Mouse (Mus musculus) heart, adult 2 months (tissue): ENCODE data around the gene Srgap3. TPM values are rescaled to one million over a fixed set of nuclear protein-coding genes. Genes with fewer than 3 reads are reported as not detected.

Experiments
- DNase-seq, 2 experiments: peaks; one replicate each; pipeline ENCODE4 v3.0.0; 2021
- H3K27ac ChIP-seq: fragments of 200-600 bp; 2 replicates; pipeline ENCODE4 v1.8.1; 2022
- H3K27me3 ChIP-seq: fragments of 200-500 bp; 2 replicates; pipeline ENCODE4 v1.6.1; 2012; ENCODE audit warnings: mild to moderate bottlenecking, low read length, inconsistent platforms, mixed read lengths; ENCODE audit not compliant: control insufficient read depth, insufficient read depth
- H3K36me3 ChIP-seq: fragments of 200-500 bp; 2 replicates; pipeline ENCODE4 v1.6.1; 2012; ENCODE audit warnings: low read length, inconsistent platforms; ENCODE audit not compliant: control insufficient read depth, insufficient read depth
- H3K4me1 ChIP-seq: fragments of 200-500 bp; 2 replicates; pipeline ENCODE4 v1.6.1; 2011; ENCODE audit warnings: low read length; ENCODE audit not compliant: control insufficient read depth, insufficient read depth
- H3K4me3 ChIP-seq: fragments of 200-600 bp; 2 replicates; pipeline ENCODE4 v1.8.1; 2022
- H3K79me2 ChIP-seq: fragments of 200-500 bp; replicated peaks from 2 replicates; pipeline ENCODE4 v1.6.1; 2012; ENCODE audit warnings: mild to moderate bottlenecking, inconsistent platforms, low read length, moderate library complexity, mixed read lengths; ENCODE audit not compliant: control insufficient read depth, insufficient read depth
- H3K9ac ChIP-seq: fragments of 200-500 bp; 2 replicates; pipeline ENCODE4 v1.6.1; 2012; ENCODE audit warnings: low read depth, mild to moderate bottlenecking, control low read depth, inconsistent platforms, low read length, mixed read lengths
- CTCF ChIP-seq: fragments of 200-600 bp; IDR thresholded peaks from 2 replicates; pipeline ENCODE4 v1.8.1; 2022; ENCODE audit warnings: antibody characterized with exemption, mild to moderate bottlenecking, moderate library complexity
- EP300 ChIP-seq: fragments of 200-500 bp; IDR thresholded peaks from 2 replicates; pipeline ENCODE4 v1.6.1; 2011; ENCODE audit warnings: low read depth, low read length, control low read depth; ENCODE audit not compliant: insufficient read depth
- POLR2A ChIP-seq: fragments of 200-500 bp; IDR thresholded peaks from 2 replicates; pipeline ENCODE4 v1.6.1; 2011; ENCODE audit warnings: mild to moderate bottlenecking, low read depth, low read length, control low read depth; ENCODE audit not compliant: insufficient read depth
- WGBS: fragments of 180-500 bp; shearing (Covaris S2); methylation state at CpG from one replicate; pipeline ENCODE4 v1.1.7; 2018; 5-methylcytosine and 5-hydroxymethylcytosine counted together
- intact Hi-C: fragments of 180-260 bp; cut with DNase I; formaldehyde crosslinking; loops from one replicate; pipeline ENCODE4 v1.15.1; 2025
- polyA plus RNA-seq: library from polyadenylated mRNA; depleted of rRNA; stranded (reverse); fragments of >200 nt; gene quantifications from 2 replicates; pipeline ENCODE4 v1.2.3, GENCODE M21; 2012
- total RNA-seq, 2 experiments: library from RNA; stranded (reverse); gene quantifications; 2 replicates each; pipeline ENCODE4 v1.2.3; 2021

Gene Srgap3
- total and polyA plus RNA-seq, 3 experiments = 0.42 to 1.4 (median 0.61) TPM

DNA sequence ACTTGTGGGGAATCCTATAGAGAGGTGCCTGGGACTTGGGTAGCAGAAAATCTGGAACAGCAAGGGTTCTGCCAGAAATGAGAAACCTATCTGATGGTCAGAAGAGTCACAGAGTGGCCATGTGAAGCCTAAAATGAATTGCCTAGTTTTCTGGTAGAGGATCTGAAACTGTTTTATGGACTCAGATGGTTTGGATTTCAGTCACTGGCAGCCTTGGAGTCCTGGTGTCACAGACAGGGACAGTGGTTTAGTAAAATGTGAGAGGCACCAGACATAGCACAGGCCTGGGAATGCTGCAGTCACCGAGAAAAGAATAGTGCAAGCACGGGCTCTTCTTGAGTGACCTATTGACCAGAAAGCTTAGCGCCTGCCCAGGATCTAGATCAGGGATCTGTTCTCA is 207.4 kb downstream of the Srgap3 start:
- intact Hi-C loops = no loop called here
- no peak for DNase-seq
- Histone ChIP-seq H3K27ac (no peak overlapping the region), H3K27me3 (no peaks in the 10 kb centered on the region), H3K36me3 (no peaks in the 10 kb centered on the region), H3K9ac (no peak overlapping the region), H3K4me1 (no peaks in the 10 kb centered on the region), H3K4me3 (no peak overlapping the region), H3K79me2 (no peaks in the 10 kb centered on the region)
- 86% methylated on average over 3 of the region's 3 CpGs for WGBS
- no peak for TF ChIP-seq CTCF
- no peak for TF ChIP-seq POLR2A
- no peak for TF ChIP-seq EP300

DNA sequence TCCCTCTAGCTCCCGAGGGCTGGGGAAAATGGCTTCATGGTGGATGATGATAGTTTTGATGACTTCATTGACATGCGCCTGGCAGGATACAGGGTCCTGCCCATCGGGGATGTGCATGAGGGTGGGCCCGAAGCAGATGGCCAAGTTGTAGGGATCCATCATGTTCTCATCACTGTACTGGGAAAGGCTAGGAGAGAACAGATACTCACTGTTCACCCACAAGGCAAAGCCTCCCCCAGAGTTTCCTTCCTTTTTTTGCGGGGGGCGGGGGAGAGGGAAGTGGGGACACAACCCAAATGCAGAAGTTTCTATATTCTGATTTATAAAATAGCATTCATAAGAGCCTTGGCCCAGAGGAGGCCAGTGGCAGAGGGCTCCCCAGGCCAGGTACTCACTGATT is 208.1 kb downstream of the Srgap3 start:
- intact Hi-C loops = no loop called here
- Histone ChIP-seq H3K27ac (no peak overlapping the region), H3K9ac (no peak overlapping the region), H3K27me3 (no peaks in the 10 kb centered on the region), H3K79me2 (no peaks in the 10 kb centered on the region), H3K36me3 (no peaks in the 10 kb centered on the region), H3K4me1 (no peaks in the 10 kb centered on the region), H3K4me3 (no peak overlapping the region)
- peak; percentile 16 to 25 for DNase-seq
- WGBS = 77% methylated on average over 6 of the region's 6 CpGs
- TF ChIP-seq CTCF (no peak), POLR2A (no peak), EP300 (no peak)

- H3K9ac ChIP-seq = no peak overlapping the region
- WGBS = 90% methylated on average over 3 of the region's 3 CpGs
- no peaks in the 10 kb centered on the region for H3K27me3 ChIP-seq
- no peaks in the 10 kb centered on the region for H3K79me2 ChIP-seq
- H3K4me3 ChIP-seq = no peak overlapping the region
- no peaks in the 10 kb centered on the region for H3K4me1 ChIP-seq
- intact Hi-C loops = no loop called here
- DNase-seq = no peak
- no peaks in the 10 kb centered on the region for H3K36me3 ChIP-seq
- TF ChIP-seq POLR2A (no peak), EP300 (no peak), CTCF (no peak)
- no peak overlapping the region for H3K27ac ChIP-seq
These were observed 210.6 kb downstream of the Srgap3 start for GRCm38 (mm10) chr6:112736471-112736870.

GRCm38 (mm10) chr6:112735054-112735453 is 212.0 kb downstream of the Srgap3 start:
- no peaks in the 10 kb centered on the region for H3K4me1 ChIP-seq
- no peak overlapping the region for H3K27ac ChIP-seq
- no peaks in the 10 kb centered on the region for H3K79me2 ChIP-seq
- H3K4me3 ChIP-seq = no peak overlapping the region
- H3K27me3 ChIP-seq = no peaks in the 10 kb centered on the region
- no peaks in the 10 kb centered on the region for H3K36me3 ChIP-seq
- 80% methylated on average over 2 of the region's 2 CpGs for WGBS
- no peak for TF ChIP-seq POLR2A
- no peak for TF ChIP-seq EP300
- no peak for TF ChIP-seq CTCF
- no peak for DNase-seq
- intact Hi-C loops = no loop called here
- H3K9ac ChIP-seq = no peak overlapping the region

- TF ChIP-seq CTCF (no peak), EP300 (no peak), POLR2A (no peak)
- no peaks in the 10 kb centered on the region for H3K4me1 ChIP-seq
- no peak overlapping the region for H3K4me3 ChIP-seq
- no peaks in the 10 kb centered on the region for H3K27me3 ChIP-seq
- no peak overlapping the region for H3K9ac ChIP-seq
- H3K36me3 ChIP-seq = no peaks in the 10 kb centered on the region
- H3K27ac ChIP-seq = no peak overlapping the region
- WGBS = 73% methylated on average over 5 of the region's 5 CpGs
- no peaks in the 10 kb centered on the region for H3K79me2 ChIP-seq
- no peak for DNase-seq
- intact Hi-C loops = no loop called here
These were observed 213.1 kb downstream of the Srgap3 start for GRCm38 (mm10) chr6:112733942-112734341.

DNA sequence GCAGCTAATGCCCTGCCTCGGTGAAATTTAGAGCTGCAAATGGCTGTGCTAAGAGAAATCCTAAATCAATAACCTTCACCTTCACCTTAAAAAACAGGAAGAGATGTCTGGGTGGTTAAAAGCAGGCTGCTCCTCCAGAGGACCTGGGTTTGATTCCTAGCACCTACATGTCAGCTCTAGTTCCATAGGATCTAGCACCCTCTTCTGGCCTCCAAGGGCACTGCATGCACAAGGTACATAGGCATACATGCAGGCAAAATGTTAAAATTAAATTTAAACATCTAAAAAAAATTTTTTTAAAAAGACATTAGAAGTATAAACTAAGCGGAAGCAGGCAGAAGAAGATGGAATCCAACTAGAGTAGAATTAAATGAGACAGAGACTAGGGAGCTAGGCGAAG is 214.6 kb downstream of the Srgap3 start:
- H3K9ac ChIP-seq = no peak overlapping the region
- H3K4me3 ChIP-seq = no peak overlapping the region
- intact Hi-C loops = no loop called here
- 97% methylated on average over 3 of the region's 3 CpGs for WGBS
- no peaks in the 10 kb centered on the region for H3K36me3 ChIP-seq
- H3K79me2 ChIP-seq = no peaks in the 10 kb centered on the region
- no peaks in the 10 kb centered on the region for H3K4me1 ChIP-seq
- H3K27me3 ChIP-seq = no peaks in the 10 kb centered on the region
- TF ChIP-seq EP300 = no peak
- peak; percentile 41 for TF ChIP-seq CTCF
- DNase-seq = no peak
- H3K27ac ChIP-seq = no peak overlapping the region
